Mouse (Mus musculus) left cerebral cortex, postnatal 4 days (tissue): Measurements from ENCODE around the gene Hint2. TPM values are rescaled to one million over a fixed set of nuclear protein-coding genes. Genes with fewer than 3 reads are reported as not detected.

Experiments used
- DNase-seq: peaks from one replicate; pipeline ENCODE4 v3.0.0-alpha.2; 2022
- intact Hi-C: fragments of 180-260 bp; cut with DNase I; formaldehyde crosslinking; loops from one replicate; pipeline ENCODE4 v1.15.1; 2025
- microRNA-seq: library from miRNA; unstranded; fragments of <30 nt; microRNA quantifications from one replicate; pipeline ENCODE4 v1.2.0, GENCODE M21; 2022
- total RNA-seq, 2 experiments: library from RNA; stranded (reverse); gene quantifications; 2 replicates each; pipeline ENCODE4 v1.2.3; 2021

Hint2 gene
- total RNA-seq, 2 experiments from 2014 or later: 21.1 to 23.9 TPM

GRCm38 (mm10) chr4:43613060-43613730, 43.1 kb downstream of the Hint2 start:
- intact Hi-C loops: no loop called here
- DNase-seq: no peak

GRCm38 (mm10) chr4:43612534-43612933, 43.7 kb downstream of the Hint2 start:
- DNase-seq: no peak
- intact Hi-C loops: no loop called here

GRCm38 (mm10) chr4:43604751-43605685, 51.2 kb downstream of the Hint2 start:
- DNase-seq: no peak
- intact Hi-C loops: no loop called here

Small RNA genes lying within 50 kb of the gene (microRNA-seq; reads per million reads assigned to microRNA genes)
- not detected for gene Gm25262

Other genes with a start within 250 kb of the Hint2 start
- 1 to 10 TPM; 1.0 to 1.3 TPM for gene Fam166b, start 227.3 kb downstream of the Hint2 start, total RNA-seq
- 100 to 1,000 TPM; 106 to 108 TPM for gene Tesk1, start 214.5 kb downstream of the Hint2 start, total RNA-seq
- gene Cd72, start 201.8 kb downstream of the Hint2 start, total RNA-seq: not detected
- gene Sit1, start 172.7 kb downstream of the Hint2 start, total RNA-seq: not detected
- gene Ccdc107, start 163.6 kb downstream of the Hint2 start, total RNA-seq: 10 to 100 TPM; 29.9 to 34.3 TPM
- 1 to 10 TPM; 3.6 to 3.8 TPM for gene Arhgef39, start 156.8 kb downstream of the Hint2 start, total RNA-seq
- under 1 TPM; 0.83 to 0.84 TPM for gene Car9, start 149.5 kb downstream of the Hint2 start, total RNA-seq
- gene Tpm2, start 132.7 kb downstream of the Hint2 start, total RNA-seq: 1 to 10 TPM; 4.7 to 5.2 TPM
- gene Creb3, start 94.1 kb downstream of the Hint2 start, total RNA-seq: 10 to 100 TPM; 63.2 to 67.5 TPM
- 10 to 100 TPM; 49.1 to 59.1 TPM for gene Tln1, start 93.8 kb downstream of the Hint2 start, total RNA-seq
- 10 to 100 TPM; 47.1 to 54.1 TPM for gene Rgp1, start 77.8 kb downstream of the Hint2 start, total RNA-seq
- gene Gba2, start 77.6 kb downstream of the Hint2 start, total RNA-seq: 10 to 100 TPM; 63.9 to 71.7 TPM
- gene Msmp, start 72.0 kb downstream of the Hint2 start, total RNA-seq: not detected
- 10 to 100 TPM; 56.5 to 65.2 TPM for gene Npr2, start 24.5 kb downstream of the Hint2 start, total RNA-seq
- gene Spag8, start 2.9 kb downstream of the Hint2 start, total RNA-seq: 1 to 10 TPM; 2.0 to 2.4 TPM
- 10 to 100 TPM; 50.1 to 52.5 TPM for gene Tmem8b, start 12.5 kb upstream of the Hint2 start, total RNA-seq
- under 1 TPM; 0.88 to 0.93 TPM for gene Fam221b, start 12.7 kb upstream of the Hint2 start, total RNA-seq
- gene Olfr70, start 44.3 kb upstream of the Hint2 start, total RNA-seq: not detected
- not detected for gene Olfr71, start 53.8 kb upstream of the Hint2 start, total RNA-seq
- under 1 TPM; 0.64 to 0.70 TPM for gene Hrct1, start 70.7 kb upstream of the Hint2 start, total RNA-seq
- gene Spaar, start 73.6 kb upstream of the Hint2 start, total RNA-seq: under 1 TPM; 0.34 to 0.38 TPM
- gene Olfr159, start 114.5 kb upstream of the Hint2 start, total RNA-seq: not detected
- not detected for gene Olfr156, start 167.4 kb upstream of the Hint2 start, total RNA-seq
- gene Olfr157, start 183.7 kb upstream of the Hint2 start, total RNA-seq: not detected
- gene Olfr155, start 195.1 kb upstream of the Hint2 start, total RNA-seq: not detected
- gene Reck, start 219.1 kb upstream of the Hint2 start, total RNA-seq: 1 to 10 TPM; 6.8 to 7.6 TPM